Mouse (Mus musculus) retina, adult 2 months (tissue): ENCODE data around the gene Tmcc1.

Experiments used
- DNase-seq: peaks from one replicate; pipeline ENCODE4 v3.0.0-alpha.2; 2012; ENCODE audit warnings: low read depth, low spot score

Gene Tmcc1

DNA sequence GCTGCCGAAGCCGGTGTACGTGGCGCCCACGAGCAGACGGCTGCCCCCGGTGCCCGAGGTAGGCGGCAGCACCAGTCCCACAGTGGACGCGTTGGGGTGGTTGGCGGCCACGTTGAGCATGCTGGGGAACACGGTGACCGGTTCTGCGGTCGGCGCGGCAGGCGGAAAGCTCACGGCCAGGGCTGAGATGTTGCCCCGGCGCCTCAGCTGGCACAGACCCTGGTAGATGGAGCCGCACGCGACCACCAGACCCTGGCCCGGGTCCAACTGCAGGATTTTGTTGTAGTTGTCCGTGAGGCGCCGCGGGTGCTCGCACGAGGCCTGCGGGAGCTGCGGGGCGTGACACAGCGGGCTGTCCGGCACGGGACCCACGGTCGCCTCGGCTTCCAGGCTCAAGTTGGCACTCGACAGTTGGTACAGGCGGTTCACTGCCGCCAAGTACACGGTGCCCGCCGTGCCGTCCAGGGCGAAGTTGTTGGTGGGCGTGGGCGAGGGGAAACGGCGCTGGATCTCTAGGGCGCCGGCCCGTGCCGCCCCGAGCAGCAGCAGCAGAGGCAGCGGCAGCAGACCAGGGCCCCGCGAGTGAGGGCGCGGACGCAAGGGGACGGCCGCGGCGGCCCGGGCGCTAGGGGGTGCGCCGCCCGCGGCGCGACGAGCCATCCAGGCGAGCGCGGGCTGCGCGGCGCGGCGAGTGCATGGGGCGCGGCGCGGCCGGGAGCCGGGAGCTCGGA, 199.0 kb downstream of the Tmcc1 start:
- no peak for DNase-seq

- DNase-seq: no peak
Measured at GRCm38 (mm10) chr6:115993463-115994145, 199.7 kb downstream of the Tmcc1 start.

DNA sequence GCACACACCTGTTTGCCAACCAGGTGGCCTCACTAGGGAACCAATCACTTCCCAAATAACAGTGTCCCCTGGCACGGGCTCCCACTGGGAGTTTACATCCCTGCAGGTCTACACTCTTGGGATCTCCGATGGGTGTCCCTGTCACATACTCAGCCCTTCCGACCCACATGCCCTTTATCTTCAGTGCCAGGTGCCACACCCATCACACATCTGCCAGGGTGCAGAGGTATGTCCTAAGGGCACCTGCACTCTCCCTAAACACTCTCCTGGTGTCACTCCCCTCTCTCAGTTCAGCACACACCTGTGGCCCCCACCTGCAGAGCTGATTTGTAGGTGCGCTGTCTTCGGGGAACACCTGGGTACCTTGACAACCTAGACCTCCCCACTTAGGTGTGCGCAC, 200.3 kb downstream of the Tmcc1 start:
- no peak for DNase-seq

DNA sequence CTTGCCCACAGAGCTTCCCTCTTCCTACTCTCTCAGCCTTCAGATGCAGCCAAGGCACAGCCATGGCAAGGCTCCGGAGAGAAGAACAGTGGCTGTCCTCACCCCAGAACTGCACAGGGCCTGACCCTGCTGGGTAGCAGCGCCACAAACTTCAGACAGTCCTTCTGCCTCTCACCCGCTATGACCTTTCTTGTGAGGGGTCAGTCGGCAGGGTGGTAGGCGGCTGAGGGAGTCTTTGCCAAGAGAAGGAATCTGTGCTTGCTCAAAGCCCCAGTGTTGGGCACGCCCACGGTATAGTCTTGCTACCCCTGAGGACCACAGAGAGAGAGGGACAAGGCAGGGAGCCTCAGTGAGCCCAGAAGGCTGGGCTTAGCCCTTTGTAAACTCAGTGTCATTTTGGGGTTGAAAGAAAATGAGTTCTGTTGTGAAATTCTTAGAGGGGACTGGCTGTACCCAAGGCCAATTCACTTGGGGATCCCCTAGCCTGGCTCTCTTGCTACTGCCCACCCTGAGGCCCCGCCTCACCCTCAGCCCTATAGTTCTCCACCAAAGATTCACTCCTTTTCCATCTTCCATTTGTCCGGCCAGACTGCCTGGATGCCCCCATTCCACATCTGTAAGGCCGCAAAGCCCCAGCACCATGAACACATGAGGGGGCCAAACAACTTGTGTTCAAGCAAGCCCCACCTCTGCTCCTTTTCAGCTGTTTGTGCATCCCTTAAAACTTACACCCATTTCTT, 201.2 kb downstream of the Tmcc1 start:
- no peak for DNase-seq

GRCm38 (mm10) chr6:115991108-115991880, 202.0 kb downstream of the Tmcc1 start:
- no peak for DNase-seq

DNA sequence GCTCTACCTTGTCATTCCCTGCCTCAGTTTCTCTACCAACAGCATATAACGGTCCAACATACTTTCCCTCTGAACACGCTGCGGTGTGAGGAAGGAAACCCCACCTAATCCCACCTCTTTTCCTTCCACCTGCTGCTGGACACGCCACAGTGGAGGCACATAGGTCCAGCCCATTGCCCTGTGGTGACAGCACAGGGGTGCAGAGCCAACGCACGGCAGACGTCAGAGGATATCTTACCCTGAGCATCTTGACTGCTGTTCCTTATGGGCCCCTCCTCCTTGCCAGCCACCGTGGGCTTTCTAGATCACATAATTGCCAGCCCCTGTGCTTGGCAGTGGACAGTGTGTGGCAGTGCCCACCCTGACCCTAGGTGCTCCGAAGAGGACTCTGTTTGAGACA, 202.8 kb downstream of the Tmcc1 start:
- no peak for DNase-seq

- DNase-seq: no peak
Measured at GRCm38 (mm10) chr6:115990056-115990455, 203.2 kb downstream of the Tmcc1 start.

DNA sequence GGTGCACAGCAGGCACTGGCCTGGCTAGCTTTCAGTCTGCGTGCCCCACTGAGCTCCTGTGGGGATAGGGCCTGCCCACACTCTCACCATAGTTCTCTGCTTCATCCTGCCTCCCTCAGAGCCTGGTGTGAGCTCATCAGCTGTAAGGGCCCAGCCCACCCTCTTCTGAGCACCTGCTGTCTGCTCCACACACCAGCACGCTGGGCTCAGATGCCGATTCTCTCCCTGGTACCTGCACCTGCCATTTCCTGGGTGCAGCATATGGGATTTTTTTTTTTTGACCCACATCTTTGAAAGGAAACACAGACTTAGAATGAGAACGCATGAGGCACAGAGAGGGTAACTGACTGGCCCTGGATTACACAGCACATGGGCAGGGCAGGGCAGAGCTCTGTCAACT, 203.7 kb downstream of the Tmcc1 start:
- no peak for DNase-seq

DNA sequence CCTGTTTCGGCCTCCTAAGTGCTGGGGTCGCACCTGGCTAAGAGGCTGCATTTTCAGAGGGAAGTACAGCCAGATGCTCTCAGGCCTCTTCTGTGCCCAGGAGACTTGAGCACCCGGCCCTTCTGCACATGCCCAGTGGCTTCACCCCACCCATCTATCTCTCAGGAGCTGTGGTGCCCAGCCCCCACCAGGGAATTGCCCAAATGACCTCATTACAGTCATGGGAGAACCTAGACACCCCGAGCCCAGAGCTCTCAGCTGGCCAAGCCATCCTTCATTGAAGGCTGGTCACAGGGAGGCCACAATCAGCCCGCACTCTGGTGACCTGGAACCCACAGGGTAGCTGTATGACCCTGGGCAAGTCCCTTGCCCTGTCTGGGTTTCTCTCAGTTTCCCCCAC, 204.3 kb downstream of the Tmcc1 start:
- DNase-seq: no peak

GRCm38 (mm10) chr6:115987096-115987747, 206.1 kb downstream of the Tmcc1 start:
- DNase-seq: no peak

GRCm38 (mm10) chr6:115986472-115987095, 206.7 kb downstream of the Tmcc1 start:
- DNase-seq: no peak

GRCm38 (mm10) chr6:115985622-115986021, 207.7 kb downstream of the Tmcc1 start:
- no peak for DNase-seq

DNA sequence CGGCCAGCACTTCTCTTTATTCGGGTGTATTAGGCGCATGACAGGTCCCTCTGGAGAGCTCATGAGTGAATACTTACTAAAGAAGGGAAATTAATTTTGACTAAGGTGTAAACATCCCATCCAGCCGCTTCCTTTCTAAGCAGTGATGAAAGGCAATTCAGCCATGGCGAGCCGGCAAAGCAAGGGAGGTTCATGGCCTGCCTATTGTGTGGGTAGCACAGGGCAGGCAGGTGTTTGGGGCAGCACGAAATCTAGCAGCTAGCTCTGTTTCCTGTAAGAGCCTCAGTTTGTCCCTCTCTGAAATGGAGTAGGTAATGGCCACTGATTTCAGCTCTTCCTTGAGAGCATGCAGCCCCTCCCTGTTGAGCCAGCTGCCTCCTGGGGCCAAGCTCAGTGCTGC, 208.7 kb downstream of the Tmcc1 start:
- no peak for DNase-seq

DNA sequence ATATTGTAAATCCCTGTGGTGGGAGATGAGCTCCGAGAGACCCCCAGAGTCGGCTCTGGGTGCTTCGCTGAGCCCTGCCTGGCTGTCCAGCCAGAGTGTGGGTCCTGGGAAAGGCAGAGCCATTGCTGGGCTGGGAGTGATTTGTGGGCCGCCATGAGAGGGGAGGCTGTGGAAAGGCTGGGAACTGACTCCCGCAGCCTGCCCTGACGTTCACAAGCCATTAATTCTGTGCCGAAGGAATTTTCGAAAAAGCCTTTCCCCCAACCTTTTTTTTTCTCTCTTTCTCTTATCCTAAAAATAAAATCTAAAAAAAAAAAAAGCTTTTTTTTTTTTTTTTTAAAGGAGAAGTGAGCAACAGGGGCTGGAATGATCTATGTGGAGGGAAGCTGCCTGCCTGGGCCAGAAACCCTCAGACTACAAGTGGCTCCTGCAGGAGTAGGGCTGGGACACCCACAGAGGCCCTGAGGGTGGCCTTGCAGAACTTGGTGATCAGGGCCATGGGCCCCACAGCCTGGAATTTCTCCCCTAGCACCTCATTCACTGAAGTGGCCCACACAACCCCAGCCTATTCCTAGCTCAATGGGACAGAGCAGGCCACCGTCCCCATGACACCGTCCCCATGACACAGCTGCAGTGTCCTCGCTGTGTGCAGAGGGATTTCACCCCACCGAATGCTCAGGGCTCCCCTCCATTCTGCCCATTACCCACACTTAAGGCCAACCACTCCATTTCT, 209.8 kb downstream of the Tmcc1 start:
- no peak for DNase-seq

- no peak for DNase-seq
Measured at GRCm38 (mm10) chr6:115982889-115983288, 210.4 kb downstream of the Tmcc1 start.

DNA sequence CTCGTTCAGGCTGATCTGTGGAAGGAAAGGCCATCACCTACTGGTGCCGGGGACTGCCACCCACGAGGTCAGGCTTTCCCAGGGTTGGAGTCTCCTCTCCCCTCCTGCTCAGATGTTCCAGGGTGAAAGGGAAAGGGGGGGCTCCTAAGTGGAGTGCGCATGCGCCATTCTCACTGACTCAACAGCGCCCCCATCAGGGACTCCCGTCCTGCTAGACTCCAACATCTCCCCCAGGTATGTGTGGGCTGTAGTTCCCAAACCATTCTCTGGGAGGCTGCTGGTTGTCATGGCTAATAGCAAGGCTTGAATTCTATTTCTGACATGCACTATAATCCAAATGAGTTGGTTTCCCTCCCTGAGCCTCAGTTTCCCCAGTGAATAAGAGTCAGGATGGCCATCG, 214.7 kb downstream of the Tmcc1 start:
- no peak for DNase-seq

- DNase-seq: no peak
Measured at GRCm38 (mm10) chr6:115977810-115978209, 215.5 kb downstream of the Tmcc1 start.

- DNase-seq: no peak
Measured at GRCm38 (mm10) chr6:115975606-115976005, 217.7 kb downstream of the Tmcc1 start.

DNA sequence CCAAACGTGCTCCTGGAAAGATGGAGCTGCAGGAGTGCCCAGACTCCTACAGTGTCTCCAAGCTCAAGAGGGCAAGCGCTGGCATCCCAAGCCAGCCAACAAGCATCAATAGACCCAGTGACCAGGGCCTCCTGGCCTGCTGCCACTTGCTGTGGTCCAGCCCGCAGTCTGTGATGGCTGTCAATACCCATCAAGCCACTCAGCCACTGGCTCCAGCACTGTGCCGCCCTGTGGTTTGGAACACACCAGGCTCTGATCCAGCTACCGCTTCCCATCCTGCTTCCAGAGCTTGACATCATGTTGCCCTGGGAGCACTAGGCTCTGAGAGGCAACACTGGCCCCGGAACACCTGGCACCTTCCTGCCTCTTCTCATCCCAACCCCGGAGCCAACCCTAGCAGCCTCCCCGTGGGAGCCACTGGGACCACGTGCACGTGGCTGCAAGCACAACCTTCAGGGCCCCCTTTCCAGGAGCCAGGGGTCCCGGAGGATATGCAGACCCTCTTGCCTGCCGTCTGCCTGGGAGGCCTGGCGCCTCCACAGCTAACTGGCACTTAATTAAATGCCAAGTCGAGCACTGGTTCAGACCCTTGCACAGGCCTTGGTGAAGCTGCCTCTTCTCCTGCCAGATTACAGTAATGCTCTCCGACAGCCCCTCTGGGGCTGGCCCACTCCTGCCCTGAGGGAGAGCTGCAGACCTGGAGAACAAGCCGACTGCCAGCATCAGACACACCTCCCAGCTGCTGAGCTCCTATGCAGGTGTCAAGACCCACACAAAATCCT, 219.2 kb downstream of the Tmcc1 start:
- DNase-seq: no peak
